Mouse (Mus musculus) myocyte (in vitro differentiated cells): Measurements from ENCODE around the gene Nuak1.

Source experiments
- E2F4 ChIP-seq: IDR thresholded peaks from one replicate; pipeline ENCODE4 v1.6.1; 2011; ENCODE audit warnings: mild to moderate bottlenecking, control low read depth, moderate library complexity; ENCODE audit not compliant: insufficient read depth
- MAX ChIP-seq: IDR thresholded peaks from one replicate; pipeline ENCODE4 v1.6.1; 2011; ENCODE audit warnings: low read depth, mild to moderate bottlenecking, control low read depth
- POLR2A ChIP-seq: IDR thresholded peaks from one replicate; pipeline ENCODE4 v1.6.1; 2011; ENCODE audit warnings: low read depth, mild to moderate bottlenecking, control low read depth, moderate library complexity; ENCODE audit not compliant: insufficient read length
- POLR2AphosphoS2 ChIP-seq: IDR thresholded peaks from one replicate; pipeline ENCODE4 v1.6.1; 2011; ENCODE audit warnings: low read depth, control low read depth; ENCODE audit not compliant: insufficient read length
- TCF12 ChIP-seq: IDR thresholded peaks from one replicate; pipeline ENCODE4 v1.6.1; 2011; ENCODE audit warnings: mild to moderate bottlenecking, control low read depth; ENCODE audit not compliant: poor library complexity, insufficient read depth, severe bottlenecking

GRCm38 (mm10) chr10:84438466-84439227 lies 1.8 kb downstream of the Nuak1 start:
- no peak for TF ChIP-seq MAX
- TF ChIP-seq POLR2A, result no peak
- TF ChIP-seq POLR2AphosphoS2, result no peak
- TF ChIP-seq E2F4, result no peak
- no peak for TF ChIP-seq TCF12
